Mouse (Mus musculus) heart, adult 2 months (tissue): ENCODE measurements at regions not wholly inside any gene's neighbourhood (a gene's known extent, or its start where the extent isn't known, plus 50 kb on each side); places are given as distances from the start of the nearest gene placed in this dataset.

Experiments
- DNase-seq, 2 experiments: peaks; one replicate each; pipeline ENCODE4 v3.0.0; 2021
- H3K27ac ChIP-seq: fragments of 200-600 bp; 2 replicates; pipeline ENCODE4 v1.8.1; 2022
- H3K27me3 ChIP-seq: fragments of 200-500 bp; 2 replicates; pipeline ENCODE4 v1.6.1; 2012; ENCODE audit warnings: mild to moderate bottlenecking, low read length, inconsistent platforms, mixed read lengths; ENCODE audit not compliant: control insufficient read depth, insufficient read depth
- H3K36me3 ChIP-seq: fragments of 200-500 bp; 2 replicates; pipeline ENCODE4 v1.6.1; 2012; ENCODE audit warnings: low read length, inconsistent platforms; ENCODE audit not compliant: control insufficient read depth, insufficient read depth
- H3K4me1 ChIP-seq: fragments of 200-500 bp; 2 replicates; pipeline ENCODE4 v1.6.1; 2011; ENCODE audit warnings: low read length; ENCODE audit not compliant: control insufficient read depth, insufficient read depth
- H3K4me3 ChIP-seq: fragments of 200-600 bp; 2 replicates; pipeline ENCODE4 v1.8.1; 2022
- H3K79me2 ChIP-seq: fragments of 200-500 bp; replicated peaks from 2 replicates; pipeline ENCODE4 v1.6.1; 2012; ENCODE audit warnings: mild to moderate bottlenecking, inconsistent platforms, low read length, moderate library complexity, mixed read lengths; ENCODE audit not compliant: control insufficient read depth, insufficient read depth
- H3K9ac ChIP-seq: fragments of 200-500 bp; 2 replicates; pipeline ENCODE4 v1.6.1; 2012; ENCODE audit warnings: low read depth, mild to moderate bottlenecking, control low read depth, inconsistent platforms, low read length, mixed read lengths
- CTCF ChIP-seq: fragments of 200-600 bp; IDR thresholded peaks from 2 replicates; pipeline ENCODE4 v1.8.1; 2022; ENCODE audit warnings: antibody characterized with exemption, mild to moderate bottlenecking, moderate library complexity
- EP300 ChIP-seq: fragments of 200-500 bp; IDR thresholded peaks from 2 replicates; pipeline ENCODE4 v1.6.1; 2011; ENCODE audit warnings: low read depth, low read length, control low read depth; ENCODE audit not compliant: insufficient read depth
- POLR2A ChIP-seq: fragments of 200-500 bp; IDR thresholded peaks from 2 replicates; pipeline ENCODE4 v1.6.1; 2011; ENCODE audit warnings: mild to moderate bottlenecking, low read depth, low read length, control low read depth; ENCODE audit not compliant: insufficient read depth
- WGBS: fragments of 180-500 bp; shearing (Covaris S2); methylation state at CpG from one replicate; pipeline ENCODE4 v1.1.7; 2018; 5-methylcytosine and 5-hydroxymethylcytosine counted together
- intact Hi-C: fragments of 180-260 bp; cut with DNase I; formaldehyde crosslinking; loops from one replicate; pipeline ENCODE4 v1.15.1; 2025

- peaks cover 7% of the 10 kb centered on the region for H3K4me1 ChIP-seq
- peaks cover 4% of the 10 kb centered on the region for H3K36me3 ChIP-seq
- TF ChIP-seq POLR2A, result no peak
- TF ChIP-seq EP300, result no peak
- no peak for TF ChIP-seq CTCF
- no peak for DNase-seq
- H3K79me2 ChIP-seq, result no peaks in the 10 kb centered on the region
- no peaks in the 10 kb centered on the region for H3K27me3 ChIP-seq
- H3K4me3 ChIP-seq, result no peak overlapping the region
- H3K9ac ChIP-seq, result no peak overlapping the region
- no peak overlapping the region for H3K27ac ChIP-seq
- 95% methylated on average over 4 of the region's 4 CpGs for WGBS
- intact Hi-C loops, result loop anchor here (5.0 to 10.0 kb wide), 4 partner anchors 92 to 325 kb away; partner anchors contain the start of gene Nrip1
These were observed 156.0 kb upstream of the Nrip1 start for GRCm38 (mm10) chr16:76529613-76530012.

GRCm38 (mm10) chr16:76527106-76527949 lies 153.7 kb upstream of the Nrip1 start:
- DNase-seq, result no peak
- intact Hi-C loops, result loop anchor here (5.0 to 10.0 kb wide), 3 partner anchors 90 to 233 kb away; partner anchors contain the start of gene Nrip1
- WGBS, result 73% methylated on average over 6 of the region's 6 CpGs
- Histone ChIP-seq H3K79me2 (no peaks in the 10 kb centered on the region), H3K36me3 (peaks cover 4% of the 10 kb centered on the region), H3K4me3 (no peak overlapping the region), H3K27me3 (no peaks in the 10 kb centered on the region), H3K9ac (no peak overlapping the region), H3K27ac (peak overlapping the region; percentile 3; the same call in 1 of the 2 replicates), H3K4me1 (peaks cover 7% of the 10 kb centered on the region)
- TF ChIP-seq POLR2A (no peak), EP300 (no peak), CTCF (no peak)

DNA sequence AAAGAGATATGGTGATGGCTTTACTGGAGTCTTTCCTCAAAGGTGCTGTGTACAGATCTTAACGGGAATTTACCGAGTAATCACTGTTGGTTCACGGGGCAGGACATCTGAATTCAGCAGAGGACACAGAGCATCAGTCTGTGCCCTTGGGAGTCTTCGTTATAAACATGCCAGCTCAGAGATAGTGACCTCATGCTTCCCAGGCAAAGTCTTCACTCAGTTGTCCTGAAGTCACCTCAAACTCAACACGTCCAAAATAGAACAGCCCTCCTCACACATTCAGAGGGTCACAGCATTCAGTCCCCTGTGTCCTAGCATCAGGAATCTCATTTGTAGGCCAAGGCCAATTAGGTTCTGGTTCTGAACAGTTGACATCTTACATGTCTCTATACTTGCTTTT lies 151.9 kb upstream of the Nrip1 start:
- no peaks in the 10 kb centered on the region for H3K79me2 ChIP-seq
- H3K9ac ChIP-seq, result no peak overlapping the region
- peaks cover 7% of the 10 kb centered on the region for H3K4me1 ChIP-seq
- H3K36me3 ChIP-seq, result peaks cover 4% of the 10 kb centered on the region
- no peaks in the 10 kb centered on the region for H3K27me3 ChIP-seq
- DNase-seq, result peak in 1 of 2 experiments; percentile 26
- TF ChIP-seq CTCF (no peak), EP300 (peak; percentile 68; the same call in 1 of the 2 replicates), POLR2A (no peak)
- 45% methylated on average over 5 of the region's 5 CpGs for WGBS
- peak overlapping the region; percentile 53 for H3K27ac ChIP-seq
- intact Hi-C loops, result loop anchor here (5.0 to 10.0 kb wide), 3 partner anchors 88 to 231 kb away; partner anchors contain the start of gene Nrip1
- no peak overlapping the region for H3K4me3 ChIP-seq

DNA sequence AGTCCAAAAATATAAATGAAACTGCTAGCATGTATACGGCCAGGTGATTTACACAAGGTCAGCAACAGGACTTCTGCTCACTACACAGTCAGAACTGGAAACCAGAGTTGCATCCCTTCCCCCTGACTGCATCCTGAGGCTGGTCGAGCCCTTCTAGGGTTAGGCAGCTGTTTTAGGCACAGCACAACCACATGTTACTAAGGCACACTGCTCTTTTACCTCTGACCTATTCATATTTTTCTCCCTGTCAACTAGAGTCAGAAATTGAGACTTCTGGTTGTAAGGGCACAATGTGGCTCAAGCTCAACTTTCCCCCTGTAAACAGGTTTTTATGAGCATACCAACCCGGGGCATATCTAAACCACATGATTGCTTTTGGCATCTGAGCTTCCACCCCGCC lies 151.3 kb upstream of the Nrip1 start:
- Histone ChIP-seq H3K27me3 (no peaks in the 10 kb centered on the region), H3K9ac (no peak overlapping the region), H3K27ac (peak overlapping the region; percentile 53), H3K4me3 (no peak overlapping the region), H3K79me2 (no peaks in the 10 kb centered on the region), H3K4me1 (peaks cover 7% of the 10 kb centered on the region), H3K36me3 (peaks cover 4% of the 10 kb centered on the region)
- TF ChIP-seq EP300, result no peak
- no peak for TF ChIP-seq CTCF
- TF ChIP-seq POLR2A, result no peak
- DNase-seq, result no peak
- intact Hi-C loops, result loop anchor here (5.0 to 10.0 kb wide), 3 partner anchors 88 to 230 kb away; partner anchors contain the start of gene Nrip1
- 66% methylated on average over 4 of the region's 4 CpGs for WGBS

GRCm38 (mm10) chr16:76521142-76521541 lies 147.5 kb upstream of the Nrip1 start:
- H3K36me3 ChIP-seq, result peaks cover 4% of the 10 kb centered on the region
- H3K79me2 ChIP-seq, result no peaks in the 10 kb centered on the region
- no peaks in the 10 kb centered on the region for H3K27me3 ChIP-seq
- H3K4me1 ChIP-seq, result peaks cover 5% of the 10 kb centered on the region
- H3K27ac ChIP-seq, result no peak overlapping the region
- no peak for DNase-seq
- intact Hi-C loops, result loop anchor here (10.0 kb wide), 1 partner anchor 226 kb away; no protein-coding TSS in a partner anchor
- H3K9ac ChIP-seq, result no peak overlapping the region
- 96% methylated on average over 6 of the region's 6 CpGs for WGBS
- no peak overlapping the region for H3K4me3 ChIP-seq
- no peak for TF ChIP-seq EP300
- TF ChIP-seq CTCF, result no peak
- no peak for TF ChIP-seq POLR2A

DNA sequence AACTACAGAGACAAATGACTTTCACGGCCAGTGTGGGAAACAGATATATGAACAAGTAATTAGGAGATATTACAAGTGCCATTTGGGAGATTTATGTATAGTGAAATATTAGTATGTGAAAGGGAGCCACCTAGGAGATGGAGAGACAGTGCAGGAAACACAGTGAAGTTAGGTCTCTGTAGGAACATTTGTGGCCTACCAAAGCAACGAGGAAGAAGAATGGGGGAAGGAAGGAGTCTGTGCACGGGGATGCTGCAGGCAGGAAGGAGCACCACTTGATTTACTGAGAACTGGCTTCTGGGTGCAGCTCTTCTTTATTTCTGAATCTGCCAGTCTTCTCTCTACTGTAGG lies 147.0 kb upstream of the Nrip1 start:
- no peaks in the 10 kb centered on the region; the same call in 1 of the 2 replicates for H3K36me3 ChIP-seq
- no peaks in the 10 kb centered on the region for H3K79me2 ChIP-seq
- intact Hi-C loops, result loop anchor here (10.0 kb wide), 1 partner anchor 226 kb away; no protein-coding TSS in a partner anchor
- WGBS, result 71% methylated on average over 3 of the region's 3 CpGs
- no peak overlapping the region for H3K9ac ChIP-seq
- no peak overlapping the region for H3K4me3 ChIP-seq
- no peak for TF ChIP-seq EP300
- no peak for TF ChIP-seq CTCF
- TF ChIP-seq POLR2A, result no peak
- peaks cover 5% of the 10 kb centered on the region for H3K4me1 ChIP-seq
- no peak for DNase-seq
- no peaks in the 10 kb centered on the region for H3K27me3 ChIP-seq
- H3K27ac ChIP-seq, result no peak overlapping the region
